Mouse (Mus musculus) kidney, postnatal 25 days (tissue): ENCODE data around the gene Erbb2.
"Not testable (repeated sequence)": the region's sequence is repeated elsewhere in the genome, so short reads cannot be mapped to it uniquely, and the experiment has no call there.

Source experiments
- DNase-seq, 2 experiments: peaks; one replicate each; pipeline ENCODE4 v3.0.0; 2021; ENCODE audit warnings: mixed read lengths in 2 of 2

Gene Erbb2

GRCm38 (mm10) chr11:98412273-98412796, at the start of gene Erbb2:
Gene Erbb2, plus strand, starts transcription at chr11:98412470.
- peak; percentile 89 to 95 for DNase-seq

GRCm38 (mm10) chr11:98363817-98364216, 48.5 kb upstream of the Erbb2 start:
- no peak for DNase-seq

- no peak for DNase-seq
Observed at GRCm38 (mm10) chr11:98364410-98364809, 47.9 kb upstream of the Erbb2 start.

GRCm38 (mm10) chr11:98366290-98366689, 46.0 kb upstream of the Erbb2 start:
- DNase-seq: no peak

GRCm38 (mm10) chr11:98367171-98367862, 45.0 kb upstream of the Erbb2 start:
- DNase-seq: no peak

- DNase-seq: no peak
Observed at GRCm38 (mm10) chr11:98367863-98368186, 44.4 kb upstream of the Erbb2 start.

- no peak for DNase-seq
Observed at GRCm38 (mm10) chr11:98369337-98369736, 42.9 kb upstream of the Erbb2 start.

GRCm38 (mm10) chr11:98370588-98370987, 41.7 kb upstream of the Erbb2 start:
- no peak for DNase-seq

- DNase-seq: no peak
Observed at GRCm38 (mm10) chr11:98371556-98372240, 40.6 kb upstream of the Erbb2 start.

- peak; percentile 67 to 77 for DNase-seq
Observed at GRCm38 (mm10) chr11:98372406-98372805, 39.9 kb upstream of the Erbb2 start.

GRCm38 (mm10) chr11:98373244-98373643, 39.0 kb upstream of the Erbb2 start:
- no peak for DNase-seq

GRCm38 (mm10) chr11:98374266-98374665, 38.0 kb upstream of the Erbb2 start:
- no peak for DNase-seq

GRCm38 (mm10) chr11:98376756-98377155, 35.5 kb upstream of the Erbb2 start:
- DNase-seq: no peak

GRCm38 (mm10) chr11:98377787-98378186, 34.5 kb upstream of the Erbb2 start:
- no peak for DNase-seq

GRCm38 (mm10) chr11:98379379-98379778, 32.9 kb upstream of the Erbb2 start:
- DNase-seq: no peak

- DNase-seq: peak; percentile 72 to 80
Observed at GRCm38 (mm10) chr11:98380106-98380505, 32.2 kb upstream of the Erbb2 start.

- DNase-seq: no peak
Observed at GRCm38 (mm10) chr11:98381651-98382050, 30.6 kb upstream of the Erbb2 start.

GRCm38 (mm10) chr11:98382405-98382804, 29.9 kb upstream of the Erbb2 start:
- DNase-seq: not testable (repeated sequence)

- no peak for DNase-seq
Observed at GRCm38 (mm10) chr11:98383261-98384030, 28.8 kb upstream of the Erbb2 start, which contains the start of gene Tcap. Gene Tcap, plus strand, starts transcription at chr11:98383811.

GRCm38 (mm10) chr11:98384216-98384615, 28.1 kb upstream of the Erbb2 start:
- no peak for DNase-seq

GRCm38 (mm10) chr11:98384721-98385637, 27.3 kb upstream of the Erbb2 start:
- DNase-seq: no peak
